Mouse (Mus musculus): ENCODE results near the gene H1foo.
A peak's percentile ranks its signal among the peaks of the same experiment; 100 is the strongest.

Gene H1foo

GRCm38 (mm10) chr6:115927292-115928242, 17.2 kb upstream of the H1foo start:
- DNase-seq (ENCODE audit: low read depth, low spot score) = no peak

GRCm38 (mm10) chr6:115930018-115930417, 14.7 kb upstream of the H1foo start:
- no peak for DNase-seq (ENCODE audit: low read depth, low spot score)

GRCm38 (mm10) chr6:115931639-115932038, 13.1 kb upstream of the H1foo start, which contains the start of gene Rho:
TSS of gene Rho (plus strand) at chr6:115931748.
- DNase-seq (ENCODE audit: low read depth, low spot score) = peak; percentile 58

- no peak for DNase-seq (ENCODE audit: low read depth, low spot score)
Measured at GRCm38 (mm10) chr6:115932391-115932790, 12.3 kb upstream of the H1foo start.

GRCm38 (mm10) chr6:115935544-115935943, 9.2 kb upstream of the H1foo start:
- DNase-seq (ENCODE audit: low read depth, low spot score) = no peak

- no peak for DNase-seq (ENCODE audit: low read depth, low spot score)
Measured at GRCm38 (mm10) chr6:115938011-115938410, 6.7 kb upstream of the H1foo start.

GRCm38 (mm10) chr6:115938798-115939197, 5.9 kb upstream of the H1foo start:
- no peak for DNase-seq (ENCODE audit: low read depth, low spot score)

GRCm38 (mm10) chr6:115940603-115941002, 4.1 kb upstream of the H1foo start:
- DNase-seq (ENCODE audit: low read depth, low spot score) = no peak

GRCm38 (mm10) chr6:115941128-115941527, 3.6 kb upstream of the H1foo start:
- DNase-seq (ENCODE audit: low read depth, low spot score) = no peak

- no peak for DNase-seq (ENCODE audit: low read depth, low spot score)
Measured at GRCm38 (mm10) chr6:115943498-115944427, 975 bp upstream of the H1foo start.

GRCm38 (mm10) chr6:115945633-115946032, 895 bp downstream of the H1foo start:
- no peak for DNase-seq (ENCODE audit: low read depth, low spot score)

GRCm38 (mm10) chr6:115946389-115946788, 1.7 kb downstream of the H1foo start:
- DNase-seq (ENCODE audit: low read depth, low spot score) = no peak

GRCm38 (mm10) chr6:115954506-115955074, 9.9 kb downstream of the H1foo start:
- DNase-seq (ENCODE audit: low read depth, low spot score) = no peak

- no peak for DNase-seq (ENCODE audit: low read depth, low spot score)
Measured at GRCm38 (mm10) chr6:115955169-115955568, 10.4 kb downstream of the H1foo start.

GRCm38 (mm10) chr6:115955664-115956063, 10.9 kb downstream of the H1foo start:
- no peak for DNase-seq (ENCODE audit: low read depth, low spot score)

- no peak for DNase-seq (ENCODE audit: low read depth, low spot score)
Measured at GRCm38 (mm10) chr6:115956418-115956921, 11.7 kb downstream of the H1foo start.

- no peak for DNase-seq (ENCODE audit: low read depth, low spot score)
Measured at GRCm38 (mm10) chr6:115956922-115957601, 12.3 kb downstream of the H1foo start.

GRCm38 (mm10) chr6:115957681-115958080, 12.9 kb downstream of the H1foo start:
- DNase-seq (ENCODE audit: low read depth, low spot score) = no peak

- DNase-seq (ENCODE audit: low read depth, low spot score) = no peak
Measured at GRCm38 (mm10) chr6:115958445-115958844, 13.7 kb downstream of the H1foo start.

GRCm38 (mm10) chr6:115959151-115959691, 14.5 kb downstream of the H1foo start:
- DNase-seq (ENCODE audit: low read depth, low spot score) = no peak

GRCm38 (mm10) chr6:115960322-115960721, 15.6 kb downstream of the H1foo start:
- no peak for DNase-seq (ENCODE audit: low read depth, low spot score)

Data from retina, postnatal 7 days (tissue).